Mouse (Mus musculus) spleen, postnatal 14 days (tissue): ENCODE results near the gene Ldlrad1.

Experiments
- DNase-seq, 2 experiments: peaks; one replicate each; pipeline ENCODE4 v3.0.0; 2021 to 2022; ENCODE audit warnings: low spot score in 2 of 2

The Ldlrad1 gene

GRCm38 (mm10) chr4:107260001-107260400, 51.0 kb downstream of the Ldlrad1 start:
- DNase-seq, result no peak
